Mouse (Mus musculus) liver, embryonic 13.5 days (tissue): ENCODE results near the gene Foxp1. TPM values are rescaled to one million over a fixed set of nuclear protein-coding genes. Genes with fewer than 3 reads are reported as not detected.

ENCODE experiments used
- ATAC-seq: fragments of 200-750 bp; cut with Nextera tagmentation; 2 replicates; pipeline ENCODE4 v1.8.0; 2017; ENCODE audit warnings: low read depth, mild to moderate bottlenecking, moderate number of reproducible peaks, moderate library complexity
- DNase-seq: peaks from one replicate; pipeline ENCODE4 v3.0.0; 2022
- H3K27ac ChIP-seq: fragments of 300-500 bp; sonication (generic); 2 replicates; pipeline ENCODE4 v1.5.1; 2015; ENCODE audit warnings: moderate library complexity, mild to moderate bottlenecking, inconsistent platforms
- H3K27me3 ChIP-seq: fragments of 300-500 bp; sonication (generic); 2 replicates; pipeline ENCODE4 v1.6.1; 2015; ENCODE audit warnings: mild to moderate bottlenecking, inconsistent platforms
- H3K36me3 ChIP-seq: fragments of 300-500 bp; sonication (generic); 2 replicates; pipeline ENCODE4 v1.6.1; 2015; ENCODE audit warnings: mild to moderate bottlenecking, inconsistent platforms
- H3K4me1 ChIP-seq: fragments of 300-500 bp; sonication (generic); replicated peaks from 2 replicates; pipeline ENCODE4 v1.6.1; 2015; ENCODE audit warnings: inconsistent platforms
- H3K4me2 ChIP-seq: fragments of 300-500 bp; sonication (generic); 2 replicates; pipeline ENCODE4 v1.6.1; 2015; ENCODE audit warnings: inconsistent platforms, mild to moderate bottlenecking, moderate library complexity
- H3K4me3 ChIP-seq: fragments of 300-500 bp; sonication (generic); replicated peaks from 2 replicates; pipeline ENCODE4 v1.5.1; 2015; ENCODE audit warnings: mild to moderate bottlenecking, inconsistent platforms
- H3K9ac ChIP-seq: fragments of 300-500 bp; sonication (generic); 2 replicates; pipeline ENCODE4 v1.6.1; 2015; ENCODE audit warnings: mild to moderate bottlenecking, inconsistent platforms
- H3K9me3 ChIP-seq: fragments of 300-500 bp; sonication (generic); replicated peaks from 2 replicates; pipeline ENCODE4 v1.6.1; 2016; ENCODE audit warnings: inconsistent platforms
- WGBS: fragments of 180-500 bp; shearing (Covaris S2); methylation state at CpG from one replicate; pipeline ENCODE4 v1.1.7; 2015; ENCODE audit not compliant: insufficient replicate concordance; 5-methylcytosine and 5-hydroxymethylcytosine counted together
- polyA plus RNA-seq: library from polyadenylated mRNA; unstranded; fragments of >200 nt; fragmentation: Nextera tagmentation; extraction: Ambion mirVana; gene quantifications from 2 replicates; pipeline ENCODE4 v1.2.1, GENCODE M21; 2015

Foxp1 gene
- polyA plus RNA-seq, 1 experiment from 2014 or later: 14.2 TPM

DNA sequence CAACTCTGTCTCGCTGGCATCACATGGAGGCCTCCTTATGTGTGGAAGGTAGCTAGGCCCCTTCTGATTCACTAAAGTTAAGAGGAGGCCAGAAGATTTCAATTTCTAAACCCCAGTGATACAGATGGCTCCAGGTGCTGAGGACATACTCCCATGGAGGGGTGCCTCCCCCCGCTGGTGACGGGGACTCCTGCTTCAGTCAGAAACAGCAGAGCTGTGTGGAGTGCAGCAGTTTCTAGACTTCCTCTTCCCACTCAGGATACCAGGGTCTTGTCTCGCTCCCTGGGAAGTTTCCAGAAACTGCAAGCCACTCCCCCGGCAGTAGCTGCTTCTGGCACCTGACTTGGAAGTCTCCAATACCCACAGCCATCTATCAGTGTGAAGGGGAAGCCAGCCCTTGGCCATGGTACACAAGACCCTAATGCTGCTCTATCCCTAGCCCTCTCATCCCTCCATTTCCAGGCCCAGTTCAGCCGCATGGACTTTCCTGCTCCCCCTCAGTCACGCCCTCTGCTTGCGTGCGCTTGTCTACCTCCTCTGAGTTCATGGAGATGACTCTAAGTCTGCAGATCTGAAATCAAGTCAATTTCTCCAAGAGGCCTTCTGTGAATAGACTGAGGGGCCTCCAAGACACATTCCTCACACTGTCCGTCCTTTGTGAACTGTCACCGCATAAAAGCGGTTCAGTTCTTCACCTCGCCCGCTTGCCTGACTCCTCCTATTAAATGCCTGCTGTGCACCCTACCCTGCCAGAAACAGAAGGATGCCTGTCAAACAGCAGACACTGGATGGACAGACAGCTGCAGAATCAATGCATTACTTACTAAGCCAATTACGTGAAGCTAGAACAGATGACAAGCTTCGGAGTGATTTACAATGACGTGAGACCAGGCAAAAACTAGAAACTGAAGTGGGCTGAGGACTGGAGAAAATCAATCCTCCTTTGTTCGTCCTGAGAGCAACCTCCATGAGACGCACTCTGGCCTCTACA, 202.8 kb downstream of the Foxp1 start:
- Histone ChIP-seq H3K36me3 (no peaks in the 10 kb centered on the region), H3K4me2 (no peak overlapping the region), H3K9ac (no peak overlapping the region), H3K27me3 (no peaks in the 10 kb centered on the region), H3K4me1 (no peaks in the 10 kb centered on the region), H3K27ac (no peak overlapping the region), H3K9me3 (no peaks in the 10 kb centered on the region), H3K4me3 (no peak overlapping the region)
- WGBS: 78% methylated on average over 19 of the region's 19 CpGs
- DNase-seq (no peak), ATAC-seq (no peak)

GRCm38 (mm10) chr6:99314746-99315145, 207.8 kb downstream of the Foxp1 start:
- DNase-seq: no peak

DNA sequence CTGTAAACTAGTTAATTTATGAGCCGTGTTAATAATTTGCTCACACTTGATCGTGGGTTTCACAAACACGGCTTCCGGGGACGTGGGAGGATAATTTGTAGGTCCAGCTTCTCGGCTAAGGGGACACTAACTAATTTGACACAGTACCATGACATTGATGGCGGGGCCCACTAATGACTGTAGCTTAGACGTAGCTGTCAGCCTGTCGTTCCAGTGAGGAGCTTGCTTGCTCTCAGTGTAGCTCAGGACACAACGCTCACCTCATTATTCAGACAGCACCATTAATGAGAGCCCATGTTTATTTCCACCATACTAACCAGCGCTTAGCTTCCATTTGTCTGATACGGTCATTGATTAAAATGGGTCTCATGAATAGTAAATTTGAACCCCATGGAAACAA, 212.0 kb downstream of the Foxp1 start:
- no peak for DNase-seq
- H3K4me3 ChIP-seq: no peak overlapping the region
- H3K27me3 ChIP-seq: no peaks in the 10 kb centered on the region
- H3K9me3 ChIP-seq: no peaks in the 10 kb centered on the region
- H3K27ac ChIP-seq: no peak overlapping the region
- ATAC-seq: no peak
- no peak overlapping the region for H3K4me2 ChIP-seq
- no peaks in the 10 kb centered on the region for H3K36me3 ChIP-seq
- no peaks in the 10 kb centered on the region for H3K4me1 ChIP-seq
- WGBS: 81% methylated on average over 12 of the region's 12 CpGs
- H3K9ac ChIP-seq: no peak overlapping the region

More at GRCm38 (mm10) chr6:99314746-99315145, 207.8 kb downstream of the Foxp1 start:
- no peaks in the 10 kb centered on the region for H3K4me1 ChIP-seq
- no peak overlapping the region for H3K4me3 ChIP-seq
- H3K9ac ChIP-seq: no peak overlapping the region
- no peak overlapping the region for H3K4me2 ChIP-seq
- H3K27ac ChIP-seq: no peak overlapping the region
- 67% methylated on average over 3 of the region's 3 CpGs for WGBS
- no peaks in the 10 kb centered on the region for H3K36me3 ChIP-seq
- H3K27me3 ChIP-seq: no peaks in the 10 kb centered on the region
- ATAC-seq: no peak
- no peaks in the 10 kb centered on the region for H3K9me3 ChIP-seq

DNA sequence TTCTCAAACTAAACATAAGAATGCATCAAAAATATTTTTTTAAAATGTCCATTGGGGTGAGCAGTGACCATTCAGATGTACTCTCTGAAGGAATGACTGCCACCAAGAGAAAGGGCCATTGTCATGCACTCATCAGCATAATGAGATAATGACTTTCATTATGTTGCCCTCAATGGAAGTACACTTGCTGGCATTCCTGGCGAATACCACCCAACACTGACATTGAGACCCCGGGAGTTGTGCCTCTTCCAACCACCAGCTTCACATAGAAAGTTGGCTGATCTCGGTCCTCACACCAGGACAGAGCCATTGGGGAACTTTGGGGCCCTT, 212.4 kb downstream of the Foxp1 start:
- H3K9ac ChIP-seq: no peak overlapping the region
- 69% methylated on average over 3 of the region's 3 CpGs for WGBS

DNA sequence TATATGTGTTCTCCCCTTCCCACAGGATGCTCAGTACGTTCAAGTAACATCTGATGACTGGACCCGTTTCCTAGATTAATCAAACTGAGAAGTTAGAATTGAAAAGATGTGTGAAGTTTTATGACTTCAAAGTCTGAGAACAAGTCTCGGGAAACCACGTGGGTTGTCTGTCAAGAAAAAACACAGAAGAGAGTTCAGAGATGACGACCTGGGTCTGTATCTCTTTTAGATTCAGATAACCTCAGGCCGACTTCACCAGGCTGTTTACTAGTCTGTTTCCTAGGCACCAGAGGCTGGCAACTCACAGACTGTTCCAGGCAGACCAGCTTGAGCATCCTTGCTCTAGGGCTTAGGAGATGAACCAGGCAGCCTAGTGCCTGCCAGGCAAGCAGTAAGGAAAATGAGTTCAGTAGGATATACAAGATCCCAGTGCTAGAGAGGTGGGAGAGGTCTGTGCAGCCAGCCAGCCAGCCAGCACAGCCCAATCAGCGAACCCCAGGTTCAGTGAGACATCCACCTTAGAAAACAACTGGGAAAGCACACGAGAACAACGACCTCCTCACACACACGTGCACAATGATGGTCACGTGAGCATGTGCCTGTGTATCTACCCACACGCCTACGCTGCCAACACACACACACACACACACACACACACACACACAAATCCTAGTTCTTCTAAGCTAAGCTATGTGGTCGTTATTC, 212.9 kb downstream of the Foxp1 start:
- ATAC-seq (no peak), DNase-seq (no peak)
- H3K4me1 ChIP-seq: no peaks in the 10 kb centered on the region
- H3K36me3 ChIP-seq: no peaks in the 10 kb centered on the region
- H3K9ac ChIP-seq: no peak overlapping the region
- H3K27me3 ChIP-seq: no peaks in the 10 kb centered on the region
- H3K4me3 ChIP-seq: no peak overlapping the region
- H3K4me2 ChIP-seq: no peak overlapping the region
- no peak overlapping the region for H3K27ac ChIP-seq
- WGBS: 65% methylated on average over 14 of the region's 14 CpGs
- no peaks in the 10 kb centered on the region for H3K9me3 ChIP-seq

More for the DNA sequence above, 212.4 kb downstream of the Foxp1 start:
- no peak overlapping the region for H3K4me2 ChIP-seq
- no peak overlapping the region for H3K4me3 ChIP-seq
- H3K27me3 ChIP-seq: no peaks in the 10 kb centered on the region
- no peaks in the 10 kb centered on the region for H3K36me3 ChIP-seq
- H3K9me3 ChIP-seq: no peaks in the 10 kb centered on the region
- H3K27ac ChIP-seq: no peak overlapping the region
- DNase-seq (no peak), ATAC-seq (no peak)
- no peaks in the 10 kb centered on the region for H3K4me1 ChIP-seq

DNA sequence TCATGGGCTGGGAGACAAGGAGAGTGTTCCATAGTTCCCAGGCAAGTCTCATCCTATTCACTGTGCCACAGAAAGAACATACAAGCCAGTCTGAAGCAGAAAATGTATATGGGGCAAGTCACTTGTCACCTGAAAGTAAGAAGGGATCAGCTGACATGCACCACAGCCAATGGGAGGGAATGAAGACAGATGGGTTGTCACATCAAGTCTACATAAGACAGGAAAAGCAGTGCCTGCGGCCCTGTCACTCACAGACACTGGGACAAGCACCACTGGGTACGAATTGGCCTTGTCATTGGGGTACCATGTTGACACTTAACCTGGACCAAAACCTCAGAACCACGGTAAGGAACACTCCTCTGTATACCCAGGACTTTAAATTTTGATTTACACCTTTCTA, 216.8 kb downstream of the Foxp1 start:
- Histone ChIP-seq H3K27ac (no peak overlapping the region), H3K4me3 (no peak overlapping the region), H3K36me3 (no peaks in the 10 kb centered on the region), H3K9me3 (no peaks in the 10 kb centered on the region), H3K4me2 (no peak overlapping the region), H3K9ac (no peak overlapping the region), H3K27me3 (no peaks in the 10 kb centered on the region), H3K4me1 (no peaks in the 10 kb centered on the region)
- ATAC-seq (no peak), DNase-seq (no peak)
- WGBS: 68% methylated on average over 3 of the region's 3 CpGs

GRCm38 (mm10) chr6:99305236-99305635, 217.3 kb downstream of the Foxp1 start:
- Histone ChIP-seq H3K36me3 (no peaks in the 10 kb centered on the region), H3K9me3 (no peaks in the 10 kb centered on the region), H3K27me3 (no peaks in the 10 kb centered on the region), H3K4me1 (no peaks in the 10 kb centered on the region), H3K4me2 (no peak overlapping the region), H3K27ac (no peak overlapping the region), H3K9ac (no peak overlapping the region), H3K4me3 (no peak overlapping the region)
- 81% methylated on average over 3 of the region's 3 CpGs for WGBS
- ATAC-seq: no peak
- no peak for DNase-seq

- no peak overlapping the region for H3K4me2 ChIP-seq
- 53% methylated on average over 6 of the region's 6 CpGs for WGBS
- no peak overlapping the region for H3K4me3 ChIP-seq
- DNase-seq: no peak
- ATAC-seq: no peak
- H3K27me3 ChIP-seq: no peaks in the 10 kb centered on the region
- H3K4me1 ChIP-seq: no peaks in the 10 kb centered on the region
- H3K27ac ChIP-seq: no peak overlapping the region
- H3K36me3 ChIP-seq: no peaks in the 10 kb centered on the region
- H3K9me3 ChIP-seq: no peaks in the 10 kb centered on the region
- H3K9ac ChIP-seq: no peak overlapping the region
Measured at GRCm38 (mm10) chr6:99302662-99303435, 219.7 kb downstream of the Foxp1 start.

DNA sequence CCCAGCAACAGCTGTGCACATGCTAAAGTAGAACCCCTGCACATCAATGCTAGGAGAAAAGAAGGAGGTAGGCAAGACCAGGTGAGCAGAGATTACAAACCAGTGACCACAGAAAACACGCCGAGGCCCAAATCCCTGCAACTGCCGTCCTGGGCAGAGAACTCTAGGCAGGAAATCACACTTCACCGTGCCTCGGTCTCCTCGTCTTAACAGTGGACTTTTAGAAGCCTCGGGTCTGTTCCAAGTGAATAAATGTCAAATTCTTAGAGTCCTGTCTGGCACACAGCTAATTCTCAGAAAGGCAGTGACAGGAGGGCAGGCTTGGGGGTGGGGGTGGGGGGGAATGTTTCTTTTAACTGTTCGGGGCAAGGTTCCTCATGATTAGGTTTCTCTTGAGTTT, 220.6 kb downstream of the Foxp1 start:
- DNase-seq: no peak
- no peak overlapping the region for H3K27ac ChIP-seq
- no peak overlapping the region for H3K4me2 ChIP-seq
- H3K4me1 ChIP-seq: no peaks in the 10 kb centered on the region
- no peak overlapping the region for H3K9ac ChIP-seq
- no peaks in the 10 kb centered on the region for H3K27me3 ChIP-seq
- WGBS: 63% methylated on average over 8 of the region's 8 CpGs
- H3K9me3 ChIP-seq: no peaks in the 10 kb centered on the region
- H3K4me3 ChIP-seq: no peak overlapping the region
- H3K36me3 ChIP-seq: no peaks in the 10 kb centered on the region
- ATAC-seq: no peak

DNA sequence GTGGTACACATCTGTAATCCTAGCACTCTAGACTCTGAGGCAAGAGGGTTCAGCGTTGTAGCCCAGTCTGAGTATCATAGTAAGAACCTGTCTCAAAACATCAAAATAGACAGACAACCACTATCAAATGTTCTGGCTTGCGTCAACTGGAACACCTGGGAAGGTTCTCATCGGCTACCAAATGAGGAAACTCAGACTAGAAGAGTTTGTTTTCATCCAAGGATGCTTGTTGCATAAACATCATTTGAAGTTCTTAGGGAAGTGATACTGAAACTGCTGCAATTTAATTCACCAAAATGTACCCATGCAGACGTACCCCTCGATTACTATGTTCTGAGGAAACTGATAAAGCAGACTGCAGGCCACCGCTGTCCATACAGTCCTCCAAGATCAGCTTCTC, 222.3 kb downstream of the Foxp1 start:
- WGBS: 78% methylated on average over 6 of the region's 6 CpGs

DNA sequence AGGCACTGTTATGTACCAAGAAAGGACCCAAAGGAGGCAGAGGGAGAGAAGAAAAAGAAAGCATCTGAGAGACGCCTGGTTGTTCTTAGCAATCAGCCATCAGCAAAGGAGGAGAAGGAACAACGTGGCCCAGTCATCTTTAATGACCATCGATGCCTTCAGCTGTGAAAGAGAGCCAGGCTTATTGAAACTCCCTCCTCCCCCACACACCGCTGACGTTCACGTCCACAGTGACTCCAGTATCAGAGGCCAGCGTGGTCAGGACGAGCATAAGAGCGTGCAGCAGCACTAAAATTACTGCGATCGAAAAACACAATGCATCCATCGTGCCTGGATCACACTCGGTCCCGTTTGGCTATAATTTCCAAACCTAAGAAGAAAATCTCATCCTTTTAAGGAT, 223.3 kb downstream of the Foxp1 start:
- ATAC-seq (no peak), DNase-seq (no peak)
- no peak overlapping the region for H3K27ac ChIP-seq
- no peak overlapping the region for H3K9ac ChIP-seq
- H3K27me3 ChIP-seq: no peaks in the 10 kb centered on the region
- H3K4me3 ChIP-seq: no peak overlapping the region
- H3K36me3 ChIP-seq: no peaks in the 10 kb centered on the region
- H3K9me3 ChIP-seq: no peaks in the 10 kb centered on the region
- no peaks in the 10 kb centered on the region for H3K4me1 ChIP-seq
- 77% methylated on average over 14 of the region's 14 CpGs for WGBS
- no peak overlapping the region for H3K4me2 ChIP-seq

More for the DNA sequence above, 222.3 kb downstream of the Foxp1 start:
- no peak overlapping the region for H3K27ac ChIP-seq
- ATAC-seq (no peak), DNase-seq (no peak)
- no peak overlapping the region for H3K9ac ChIP-seq
- no peaks in the 10 kb centered on the region for H3K4me1 ChIP-seq
- H3K4me2 ChIP-seq: no peak overlapping the region
- H3K4me3 ChIP-seq: no peak overlapping the region
- H3K27me3 ChIP-seq: no peaks in the 10 kb centered on the region
- no peaks in the 10 kb centered on the region for H3K9me3 ChIP-seq
- H3K36me3 ChIP-seq: no peaks in the 10 kb centered on the region
